Mouse (Mus musculus): ENCODE measurements around the gene 5730596B20Rik.

The 5730596B20Rik gene

GRCm38 (mm10) chr6:52225612-52226568 lies 48.6 kb downstream of the 5730596B20Rik start:
- in situ Hi-C loops (cut with MboI) = loop anchor here (5.0 to 25.0 kb wide), 4 partner anchors 641 to 1414 kb away; no protein-coding TSS in a partner anchor

- in situ Hi-C loops (cut with MboI) = loop anchor here (5.0 to 25.0 kb wide), 4 partner anchors 642 to 1414 kb away; no protein-coding TSS in a partner anchor
Measured at GRCm38 (mm10) chr6:52226569-52227257, 49.4 kb downstream of the 5730596B20Rik start.

GRCm38 (mm10) chr6:52227470-52228222 lies 50.3 kb downstream of the 5730596B20Rik start:
- in situ Hi-C loops (cut with MboI) = loop anchor here (5.0 to 25.0 kb wide), 4 partner anchors 643 to 1415 kb away; no protein-coding TSS in a partner anchor

GRCm38 (mm10) chr6:52228475-52229465 lies 51.5 kb downstream of the 5730596B20Rik start:
- in situ Hi-C loops (cut with MboI) = loop anchor here (5.0 to 25.0 kb wide), 4 partner anchors 644 to 1416 kb away; no protein-coding TSS in a partner anchor

- in situ Hi-C loops (cut with MboI) = loop anchor here (5.0 to 25.0 kb wide), 4 partner anchors 645 to 1417 kb away; no protein-coding TSS in a partner anchor
Measured at GRCm38 (mm10) chr6:52229558-52230416, 52.5 kb downstream of the 5730596B20Rik start.
